Mouse (Mus musculus) kidney, embryonic 14.5 days (tissue): Measurements from ENCODE around the gene Kif5c. TPM values are rescaled to one million over a fixed set of nuclear protein-coding genes. Genes with fewer than 3 reads are reported as not detected.

Experiments used
- ATAC-seq: fragments of 200-750 bp; cut with Nextera tagmentation; 2 replicates; pipeline ENCODE4 v1.8.0; 2017; ENCODE audit warnings: moderate number of reproducible peaks, mild to moderate bottlenecking, moderate TSS enrichment, moderate library complexity; ENCODE audit not compliant: low FRiP score, low TSS enrichment
- H3K27ac ChIP-seq: fragments of 300-500 bp; sonication (generic); 2 replicates; pipeline ENCODE4 v1.5.1; 2014; ENCODE audit warnings: low read depth, mild to moderate bottlenecking, low read length, moderate library complexity, mixed read lengths
- H3K27me3 ChIP-seq: fragments of 300-500 bp; sonication (generic); 2 replicates; pipeline ENCODE4 v1.6.1; 2014; ENCODE audit warnings: mild to moderate bottlenecking, low read length; ENCODE audit not compliant: control insufficient read depth, insufficient read depth
- H3K36me3 ChIP-seq: fragments of 300-500 bp; sonication (generic); 2 replicates; pipeline ENCODE4 v1.6.1; 2014; ENCODE audit warnings: low read length, mixed read lengths; ENCODE audit not compliant: control insufficient read depth, insufficient read depth
- H3K4me1 ChIP-seq: fragments of 300-500 bp; sonication (generic); 2 replicates; pipeline ENCODE4 v1.6.1; 2014; ENCODE audit warnings: low read length, mixed read lengths; ENCODE audit not compliant: control insufficient read depth, insufficient read depth
- H3K4me2 ChIP-seq: fragments of 300-500 bp; sonication (generic); replicated peaks from 2 replicates; pipeline ENCODE4 v1.6.1; 2014; ENCODE audit warnings: low read depth, mild to moderate bottlenecking, low read length
- H3K4me3 ChIP-seq: fragments of 300-500 bp; sonication (generic); 2 replicates; pipeline ENCODE4 v1.5.1; 2014; ENCODE audit warnings: mild to moderate bottlenecking, low read length
- H3K9ac ChIP-seq: fragments of 300-500 bp; sonication (generic); 2 replicates; pipeline ENCODE4 v1.6.1; 2014; ENCODE audit warnings: low read depth, mild to moderate bottlenecking, low read length, moderate library complexity
- H3K9me3 ChIP-seq: fragments of 300-500 bp; sonication (generic); 2 replicates; pipeline ENCODE4 v1.6.1; 2016; ENCODE audit warnings: low read length; ENCODE audit not compliant: control insufficient read depth
- WGBS: fragments of 180-500 bp; shearing (Covaris S2); extraction: QIAGEN DNeasy Blood & Tissue Kit; methylation state at CpG from one replicate; pipeline ENCODE4 v1.1.7; 2014; 5-methylcytosine and 5-hydroxymethylcytosine counted together
- polyA plus RNA-seq: library from polyadenylated mRNA; unstranded; fragments of >200 nt; fragmentation: Nextera tagmentation; extraction: Ambion mirVana; gene quantifications from 2 replicates; pipeline ENCODE4 v1.2.1, GENCODE M21; 2014

Kif5c gene
- polyA plus RNA-seq = 5.0 and 6.6 TPM in 2 replicates

- Histone ChIP-seq H3K9ac (peak within 1 kb of the TSS; percentile 55), H3K27ac (no peak within 1 kb of the TSS)
- 5% methylated on average over 51 of the region's 54 CpGs for WGBS
These were observed at the start of gene Kif5c for GRCm38 (mm10) chr2:49618829-49619718. Gene Kif5c, plus strand, starts transcription at chr2:49619298.

DNA sequence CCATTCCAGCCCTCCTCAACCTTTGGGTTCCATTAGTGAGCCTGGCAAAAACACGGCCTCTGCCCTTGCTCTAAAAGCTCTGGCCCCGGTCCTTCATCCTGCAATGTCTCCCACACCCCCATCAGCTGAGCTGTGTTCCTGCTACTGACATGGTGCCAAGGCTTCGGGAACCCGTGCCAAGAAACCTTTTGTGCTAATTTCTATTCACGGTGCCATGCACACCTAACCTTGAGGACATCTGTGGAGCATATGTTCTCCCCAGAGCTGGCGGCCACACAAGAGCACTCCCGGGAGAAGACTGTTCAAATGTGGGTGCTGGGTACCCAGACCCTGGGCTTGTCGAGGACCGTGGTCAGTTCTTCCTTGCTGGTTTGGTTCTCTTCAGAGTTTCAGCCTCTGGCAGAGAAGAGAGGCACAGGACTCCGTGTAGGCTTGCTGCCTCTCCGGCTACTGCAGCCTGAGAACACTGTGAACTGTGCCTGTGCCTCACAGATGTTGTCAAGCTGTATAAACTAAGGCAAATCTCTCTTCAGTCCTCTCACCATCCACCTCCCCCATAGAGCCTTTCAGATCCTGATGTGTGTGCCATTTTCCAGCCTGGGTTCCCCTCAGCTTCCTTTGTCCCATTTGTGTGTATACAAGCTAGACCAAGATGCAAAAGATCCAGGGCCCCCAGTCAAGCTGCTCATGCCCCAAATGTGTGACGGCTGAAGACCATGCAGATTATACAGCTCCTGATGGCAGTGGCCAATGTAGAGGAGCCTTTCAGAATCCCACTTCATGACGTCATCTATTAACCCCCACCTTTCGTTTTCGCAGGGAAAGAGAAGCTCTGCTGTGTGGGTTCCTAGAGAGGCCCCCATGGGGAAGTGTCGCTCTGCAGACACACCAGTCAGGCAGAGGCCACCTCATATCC is 49.0 kb upstream of the Kif5c start:
- Histone ChIP-seq H3K4me2 (no peak overlapping the region; the same call in 1 of the 2 replicates), H3K9ac (no peak overlapping the region), H3K9me3 (no peaks in the 10 kb centered on the region), H3K36me3 (no peaks in the 10 kb centered on the region), H3K4me1 (peaks cover 13% of the 10 kb centered on the region), H3K4me3 (no peak overlapping the region), H3K27ac (no peak overlapping the region), H3K27me3 (no peaks in the 10 kb centered on the region)
- WGBS = 68% methylated on average over 16 of the region's 16 CpGs
- no peak for ATAC-seq

More at GRCm38 (mm10) chr2:49618829-49619718, at the start of gene Kif5c:
- ATAC-seq = peak; percentile 99
- no peaks in the 10 kb centered on the region for H3K9me3 ChIP-seq
- 0 out of 2 replicates have a peak, but pooled peaks cover 3% of the 10 kb centered on the region for H3K27me3 ChIP-seq
- H3K4me2 ChIP-seq = peak within 1 kb of the TSS; percentile 88
- H3K4me1 ChIP-seq = no peaks in the 10 kb centered on the region
- no peaks in the 10 kb centered on the region for H3K36me3 ChIP-seq
- peak within 1 kb of the TSS; percentile 64 for H3K4me3 ChIP-seq

DNA sequence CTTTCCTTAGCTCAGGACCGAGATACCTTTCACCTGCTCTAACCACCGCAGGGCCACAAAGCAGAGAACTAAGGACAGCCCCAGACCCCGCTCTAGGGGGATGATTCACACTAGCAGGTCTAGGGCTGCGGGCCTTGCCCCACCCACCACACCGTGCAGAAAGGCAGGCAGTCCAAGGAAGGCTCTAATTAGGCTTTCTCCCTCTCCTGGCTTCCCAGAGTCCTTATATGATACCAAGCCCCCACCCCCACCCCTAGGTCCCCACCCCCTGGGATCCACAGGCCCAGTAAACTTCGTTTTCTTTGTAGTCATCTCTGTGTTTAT is 48.4 kb upstream of the Kif5c start:
- H3K9ac ChIP-seq = no peak overlapping the region
- no peaks in the 10 kb centered on the region for H3K27me3 ChIP-seq
- H3K4me2 ChIP-seq = no peak overlapping the region; the same call in 1 of the 2 replicates
- peak; percentile 47; the same call in 1 of the 2 replicates for ATAC-seq
- peaks cover 13% of the 10 kb centered on the region for H3K4me1 ChIP-seq
- H3K27ac ChIP-seq = no peak overlapping the region
- no peaks in the 10 kb centered on the region for H3K9me3 ChIP-seq
- WGBS = 40% methylated on average over 6 of the region's 6 CpGs
- no peak overlapping the region for H3K4me3 ChIP-seq
- H3K36me3 ChIP-seq = no peaks in the 10 kb centered on the region

GRCm38 (mm10) chr2:49571159-49571920 is 47.8 kb upstream of the Kif5c start:
- H3K36me3 ChIP-seq = no peaks in the 10 kb centered on the region
- ATAC-seq = peak; percentile 87
- no peak overlapping the region for H3K9ac ChIP-seq
- peak overlapping the region; percentile 28 for H3K4me2 ChIP-seq
- no peak overlapping the region for H3K4me3 ChIP-seq
- H3K27me3 ChIP-seq = no peaks in the 10 kb centered on the region
- WGBS = 48% methylated on average over 11 of the region's 11 CpGs
- H3K9me3 ChIP-seq = no peaks in the 10 kb centered on the region
- H3K4me1 ChIP-seq = peaks cover 13% of the 10 kb centered on the region
- H3K27ac ChIP-seq = no peak overlapping the region

DNA sequence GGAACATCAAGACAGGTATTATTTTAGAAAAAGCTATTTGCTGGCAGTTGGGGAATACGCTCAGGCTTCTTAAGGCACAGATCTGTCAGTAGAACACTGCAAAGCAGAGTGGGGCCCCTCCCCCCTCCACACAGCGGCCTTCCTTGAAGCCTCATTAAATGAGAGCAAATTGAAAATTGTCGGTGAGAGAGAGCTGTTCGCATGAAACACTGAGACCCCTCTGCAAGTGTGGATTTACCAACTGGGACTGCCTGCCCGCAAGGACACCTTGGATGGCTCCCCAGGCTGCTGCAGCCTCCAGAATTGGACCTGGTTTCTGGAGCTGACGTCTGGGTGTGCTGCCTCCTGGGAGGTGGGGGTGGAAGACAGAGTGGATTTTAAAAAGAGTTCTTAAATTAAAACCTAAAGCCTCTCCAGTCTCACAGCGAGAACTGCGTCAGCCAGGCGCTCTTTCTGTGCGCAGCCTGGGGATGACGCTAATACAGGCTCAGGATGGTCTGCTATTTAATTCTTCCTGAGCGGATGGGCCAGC is 46.9 kb upstream of the Kif5c start:
- Histone ChIP-seq H3K4me3 (0 out of 2 replicates have a peak overlapping the region, but pooled peaks have one; percentile 5), H3K27ac (no peak overlapping the region), H3K27me3 (no peaks in the 10 kb centered on the region), H3K36me3 (no peaks in the 10 kb centered on the region), H3K9me3 (no peaks in the 10 kb centered on the region), H3K4me1 (peaks cover 13% of the 10 kb centered on the region), H3K9ac (no peak overlapping the region), H3K4me2 (peak overlapping the region; percentile 28)
- peak; percentile 43 for ATAC-seq
- 46% methylated on average over 12 of the region's 12 CpGs for WGBS

- H3K4me1 ChIP-seq = peaks cover 13% of the 10 kb centered on the region
- H3K9ac ChIP-seq = no peak overlapping the region
- H3K36me3 ChIP-seq = no peaks in the 10 kb centered on the region
- ATAC-seq = no peak
- H3K4me2 ChIP-seq = no peak overlapping the region
- 48% methylated on average over 9 of the region's 9 CpGs for WGBS
- no peaks in the 10 kb centered on the region for H3K9me3 ChIP-seq
- H3K27ac ChIP-seq = no peak overlapping the region
- H3K4me3 ChIP-seq = no peak overlapping the region
- H3K27me3 ChIP-seq = no peaks in the 10 kb centered on the region
These were observed 46.4 kb upstream of the Kif5c start for GRCm38 (mm10) chr2:49572684-49573083.

- no peak for ATAC-seq
- Histone ChIP-seq H3K27ac (no peak overlapping the region), H3K36me3 (no peaks in the 10 kb centered on the region), H3K27me3 (no peaks in the 10 kb centered on the region), H3K4me1 (peaks cover 13% of the 10 kb centered on the region), H3K4me2 (no peak overlapping the region), H3K9me3 (no peaks in the 10 kb centered on the region), H3K4me3 (no peak overlapping the region), H3K9ac (no peak overlapping the region)
- WGBS = 95% methylated on average over 3 of the region's 3 CpGs
These were observed 45.8 kb upstream of the Kif5c start for GRCm38 (mm10) chr2:49573282-49573681.

DNA sequence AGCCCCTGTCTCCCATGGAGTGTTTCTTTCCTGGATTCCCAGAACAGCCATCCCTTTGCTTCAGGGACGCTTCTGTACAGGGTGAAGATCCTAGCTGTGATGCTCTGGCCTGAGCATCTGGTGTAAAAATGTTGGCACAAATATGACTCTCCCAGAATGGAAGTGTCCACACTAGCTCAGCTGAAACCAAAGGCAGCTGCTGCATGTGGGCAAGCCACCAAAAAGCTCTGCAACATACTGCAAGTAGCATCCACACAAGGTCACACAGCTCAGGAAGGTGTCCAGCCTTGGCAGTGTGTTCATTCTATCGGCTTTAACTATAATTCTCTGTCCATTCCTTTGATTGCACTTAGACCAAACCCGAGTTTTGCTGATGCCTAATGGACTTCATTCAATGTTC is 38.5 kb upstream of the Kif5c start:
- Histone ChIP-seq H3K9ac (no peak overlapping the region), H3K4me3 (no peak overlapping the region), H3K4me1 (no peaks in the 10 kb centered on the region), H3K9me3 (no peaks in the 10 kb centered on the region), H3K36me3 (no peaks in the 10 kb centered on the region), H3K27ac (no peak overlapping the region), H3K4me2 (no peak overlapping the region), H3K27me3 (no peaks in the 10 kb centered on the region)
- 87% methylated on average over 3 of the region's 3 CpGs for WGBS
- ATAC-seq = no peak
